Mouse (Mus musculus) heart, postnatal 0 days (tissue): ENCODE measurements around the gene Ube2c.

Experiments used
- CTCF ChIP-seq: IDR thresholded peaks from 2 replicates; pipeline ENCODE4 v1.5.1; 2016; ENCODE audit warnings: antibody characterized with exemption, control low read depth, low read depth
- EP300 ChIP-seq: IDR thresholded peaks from 2 replicates; pipeline ENCODE4 v1.6.1; 2016; ENCODE audit warnings: antibody characterized with exemption, low read depth

- no peak for TF ChIP-seq CTCF
- no peak for TF ChIP-seq EP300
These were observed 14.9 kb upstream of the Ube2c start for GRCm38 (mm10) chr2:164754800-164755199.
